Mouse (Mus musculus) testis, postnatal 10 days (tissue): Measurements from ENCODE around the gene Krtap28-10.
"Not testable (repeated sequence)": the region's sequence is repeated elsewhere in the genome, so short reads cannot be mapped to it uniquely, and the experiment has no call there.

ENCODE experiments used
- DNase-seq: peaks from one replicate; pipeline ENCODE4 v3.0.0; 2021; ENCODE audit warnings: low spot score

Gene Krtap28-10

DNA sequence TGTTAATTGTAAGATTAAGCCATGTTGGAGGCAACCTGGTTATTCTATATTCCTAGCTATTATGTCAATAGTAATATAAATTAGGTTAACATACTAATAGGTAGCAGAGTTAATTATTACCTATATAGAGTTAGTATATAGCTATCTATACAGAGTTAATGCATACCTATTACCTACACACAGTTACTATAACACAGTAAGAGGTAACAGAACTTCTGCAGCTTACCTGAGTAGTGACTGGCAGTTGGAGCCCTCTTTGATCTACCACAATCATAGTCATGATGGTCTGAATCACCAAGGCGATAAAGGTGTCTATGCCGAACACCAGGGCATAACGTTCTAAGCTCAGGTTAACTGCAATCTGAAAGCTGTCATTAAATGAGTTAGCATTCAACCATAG, 27.8 kb downstream of the Krtap28-10 start:
- no peak for DNase-seq

DNA sequence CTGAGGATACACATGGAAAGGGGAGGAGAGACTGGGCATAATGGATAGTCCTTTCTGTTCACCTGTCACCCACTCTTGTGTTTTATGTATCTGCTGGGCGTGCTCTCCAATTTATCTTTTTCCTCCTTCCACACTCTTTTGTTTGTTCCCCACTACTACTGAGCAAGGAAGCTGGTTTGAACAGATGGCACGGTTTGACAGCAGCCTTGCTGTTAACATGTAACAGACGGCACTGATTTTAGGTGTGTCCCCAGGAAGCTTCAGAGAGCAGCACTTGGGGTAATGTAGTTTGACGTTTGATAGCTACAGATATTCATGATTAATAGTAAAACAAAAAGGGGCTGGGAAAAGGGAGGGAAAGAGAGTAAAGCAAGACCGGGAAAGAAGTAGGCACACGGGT, 34.8 kb downstream of the Krtap28-10 start:
- no peak for DNase-seq

DNA sequence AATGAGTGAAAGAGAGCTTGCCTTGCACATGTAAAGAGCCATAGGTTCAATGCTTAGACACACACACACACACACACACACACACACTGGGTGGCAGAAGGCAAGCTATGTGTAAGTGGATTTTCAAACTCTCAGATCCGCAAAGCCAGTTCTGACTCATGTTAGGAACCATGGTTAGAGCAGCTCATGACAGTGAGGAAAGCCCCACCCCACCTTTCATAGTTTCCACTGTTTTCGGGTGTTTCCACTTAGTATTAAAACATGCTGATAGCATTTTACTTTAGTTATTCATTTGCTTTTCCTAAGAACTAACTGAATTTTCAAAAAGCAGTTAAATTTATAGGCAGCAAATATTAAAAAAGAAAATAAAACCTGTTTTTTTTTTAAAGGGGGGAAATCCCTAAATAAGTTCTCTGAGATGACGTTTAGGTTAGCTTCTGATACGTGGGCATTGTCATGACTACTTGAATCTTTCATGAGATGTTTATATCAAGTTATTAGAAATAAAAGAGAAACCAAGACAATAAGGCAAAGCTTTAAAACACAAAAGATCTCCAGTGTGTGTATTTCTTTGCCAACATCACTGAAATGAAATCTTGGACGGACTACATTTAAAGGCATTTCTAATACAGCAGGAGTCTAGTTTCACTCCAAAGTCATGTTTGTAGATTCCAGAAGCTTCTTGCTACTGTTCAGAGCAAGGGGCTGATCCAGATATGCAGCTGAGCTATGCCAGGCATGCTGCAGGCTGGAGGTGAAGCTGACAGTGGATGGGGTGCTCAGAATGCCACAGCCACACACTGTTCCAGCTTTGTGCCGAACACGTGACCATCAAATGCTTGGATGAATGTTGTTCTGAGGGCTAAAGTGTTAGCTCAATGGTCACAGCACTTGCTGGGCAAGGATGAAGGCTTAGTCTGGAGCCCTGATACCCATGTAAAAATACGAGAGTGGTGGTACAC, 35.8 kb downstream of the Krtap28-10 start:
- DNase-seq, result no peak

DNA sequence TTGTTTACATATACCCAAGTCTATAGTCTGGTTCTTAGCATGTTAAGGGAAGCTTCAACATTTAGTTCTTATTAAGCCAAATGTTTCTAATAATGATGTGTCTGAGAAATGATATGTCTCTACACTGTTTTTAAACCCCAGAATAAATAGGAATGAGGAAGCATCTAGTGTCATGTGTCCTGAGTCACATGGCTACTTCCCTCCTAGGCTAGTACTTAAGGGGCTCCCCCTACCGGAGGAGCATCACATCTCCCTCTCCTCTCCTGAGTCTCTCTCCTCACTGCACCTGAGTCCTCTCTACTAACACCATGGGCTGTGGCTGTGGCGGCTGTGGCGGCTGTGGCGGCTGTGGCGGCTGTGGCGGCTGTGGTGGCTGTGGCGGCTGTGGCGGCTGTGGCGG, 42.0 kb downstream of the Krtap28-10 start, which contains the start of gene Gm47959:
Gene Gm47959 (plus strand): TSS at position 243 of the 400 bp plus-strand sequence.
- not testable (repeated sequence) for DNase-seq

DNA sequence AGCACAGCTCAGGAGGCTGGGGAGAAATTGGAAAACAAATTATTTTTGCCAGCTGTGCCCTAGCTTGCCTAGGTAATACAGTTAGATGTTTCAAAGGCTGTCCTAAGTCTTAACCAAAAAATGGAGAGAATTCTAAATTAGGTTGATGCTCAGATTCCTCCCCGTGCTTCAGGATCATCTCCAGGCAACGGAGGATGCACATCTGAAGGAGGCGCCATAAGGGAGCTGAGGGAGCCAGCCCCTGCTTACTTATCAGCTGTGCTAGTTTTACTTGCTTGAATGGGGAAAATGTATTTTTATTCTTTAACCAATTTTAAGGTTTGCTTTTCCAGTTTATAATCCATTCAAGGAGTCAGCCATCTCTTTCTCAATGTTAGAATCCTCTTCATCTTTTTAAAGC, 48.3 kb downstream of the Krtap28-10 start:
- DNase-seq, result no peak

DNA sequence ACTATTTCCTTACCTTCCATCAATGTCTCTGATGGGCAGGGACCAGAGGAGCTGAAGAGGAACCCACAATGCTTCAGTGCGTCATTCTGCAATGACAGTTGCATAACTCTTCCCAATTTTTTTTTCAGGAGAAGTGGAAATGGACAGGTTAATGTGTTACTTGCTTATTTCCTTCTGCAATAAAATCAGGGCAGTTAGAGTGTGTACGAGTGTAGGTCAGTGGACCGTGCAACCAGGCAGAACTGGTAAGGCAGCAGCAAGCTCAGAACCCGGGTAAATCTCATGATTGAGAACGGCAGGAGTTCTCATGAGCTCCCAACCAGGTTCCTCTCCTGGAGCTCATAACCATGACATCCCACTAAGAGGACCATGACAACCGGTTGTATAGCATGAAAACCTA, 50.2 kb downstream of the Krtap28-10 start:
- no peak for DNase-seq

DNA sequence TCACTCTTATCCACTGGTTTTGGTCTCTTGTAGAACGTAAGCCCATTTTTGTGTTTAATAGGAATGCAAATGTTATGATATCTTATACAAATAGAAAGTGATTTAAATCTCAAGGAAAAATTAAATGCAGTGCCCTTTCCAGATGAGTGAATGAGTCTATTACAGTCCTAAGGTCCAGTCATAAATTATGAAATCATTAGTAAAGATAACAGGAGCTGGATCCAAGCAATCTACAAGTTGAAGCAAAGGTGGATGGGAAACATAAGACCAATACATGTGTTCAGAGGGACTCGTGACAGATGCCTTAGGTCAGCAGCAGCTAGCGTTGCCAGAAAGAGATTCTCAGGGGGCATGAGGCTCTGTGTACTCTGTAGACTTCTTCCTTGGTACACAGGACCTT, 50.7 kb downstream of the Krtap28-10 start:
- DNase-seq, result no peak
